Mouse (Mus musculus) embryo, embryonic 11.5 days (tissue): ENCODE data around the gene Nt5c3b.

Experiments used
- DNase-seq: peaks from one replicate; pipeline ENCODE4 v3.0.0-alpha.2; 2012; ENCODE audit warnings: low read depth, low spot score

Gene Nt5c3b

GRCm38 (mm10) chr11:100428612-100429199 lies 12.9 kb downstream of the Nt5c3b start:
- no peak for DNase-seq

DNA sequence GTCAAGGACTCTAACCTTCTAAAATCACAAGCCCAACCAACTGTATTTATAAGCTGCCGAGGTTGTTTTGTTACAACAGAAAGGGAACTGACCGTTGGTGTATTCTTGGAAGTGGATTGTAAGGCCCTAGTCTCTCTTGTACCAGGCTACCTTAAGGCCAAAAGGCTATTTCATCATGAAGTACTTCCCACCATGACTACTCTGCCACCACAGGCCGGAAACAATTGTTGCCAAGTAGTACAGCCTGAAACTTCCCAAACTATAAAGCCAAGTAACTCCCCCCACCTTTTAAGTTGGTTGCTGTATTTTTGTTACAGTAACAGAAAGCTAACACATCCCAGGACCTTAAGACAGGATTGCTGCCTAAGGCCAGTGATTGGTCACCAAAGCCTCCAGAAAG lies 14.8 kb downstream of the Nt5c3b start:
- no peak for DNase-seq

GRCm38 (mm10) chr11:100425851-100426250 lies 15.8 kb downstream of the Nt5c3b start:
- peak; percentile 63 for DNase-seq

DNA sequence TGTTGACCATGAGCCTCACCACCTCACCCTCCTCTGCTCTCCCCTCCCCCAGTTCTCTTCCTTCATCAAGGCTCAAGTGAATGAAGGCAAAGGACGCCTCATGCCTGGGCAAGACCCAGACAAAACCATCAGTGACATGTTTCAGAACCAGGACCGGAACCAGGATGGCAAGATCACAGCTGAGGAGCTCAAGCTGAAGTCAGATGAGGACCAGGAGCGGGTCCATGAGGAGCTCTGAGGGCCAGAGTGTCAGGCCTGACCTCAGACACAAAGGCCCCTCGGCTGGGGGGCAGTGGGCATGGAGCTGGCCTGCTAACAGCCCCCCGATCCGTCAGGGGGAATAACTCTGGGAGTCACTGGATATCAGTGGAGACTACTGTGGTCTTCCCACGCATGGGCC lies 17.8 kb downstream of the Nt5c3b start:
- no peak for DNase-seq

GRCm38 (mm10) chr11:100421537-100421936 lies 20.1 kb downstream of the Nt5c3b start:
- DNase-seq, result no peak

GRCm38 (mm10) chr11:100414914-100415822 lies 26.4 kb downstream of the Nt5c3b start, which contains the start of gene Fkbp10:
Gene Fkbp10, plus strand, starts transcription at chr11:100415697.
- peak; percentile 49 for DNase-seq

DNA sequence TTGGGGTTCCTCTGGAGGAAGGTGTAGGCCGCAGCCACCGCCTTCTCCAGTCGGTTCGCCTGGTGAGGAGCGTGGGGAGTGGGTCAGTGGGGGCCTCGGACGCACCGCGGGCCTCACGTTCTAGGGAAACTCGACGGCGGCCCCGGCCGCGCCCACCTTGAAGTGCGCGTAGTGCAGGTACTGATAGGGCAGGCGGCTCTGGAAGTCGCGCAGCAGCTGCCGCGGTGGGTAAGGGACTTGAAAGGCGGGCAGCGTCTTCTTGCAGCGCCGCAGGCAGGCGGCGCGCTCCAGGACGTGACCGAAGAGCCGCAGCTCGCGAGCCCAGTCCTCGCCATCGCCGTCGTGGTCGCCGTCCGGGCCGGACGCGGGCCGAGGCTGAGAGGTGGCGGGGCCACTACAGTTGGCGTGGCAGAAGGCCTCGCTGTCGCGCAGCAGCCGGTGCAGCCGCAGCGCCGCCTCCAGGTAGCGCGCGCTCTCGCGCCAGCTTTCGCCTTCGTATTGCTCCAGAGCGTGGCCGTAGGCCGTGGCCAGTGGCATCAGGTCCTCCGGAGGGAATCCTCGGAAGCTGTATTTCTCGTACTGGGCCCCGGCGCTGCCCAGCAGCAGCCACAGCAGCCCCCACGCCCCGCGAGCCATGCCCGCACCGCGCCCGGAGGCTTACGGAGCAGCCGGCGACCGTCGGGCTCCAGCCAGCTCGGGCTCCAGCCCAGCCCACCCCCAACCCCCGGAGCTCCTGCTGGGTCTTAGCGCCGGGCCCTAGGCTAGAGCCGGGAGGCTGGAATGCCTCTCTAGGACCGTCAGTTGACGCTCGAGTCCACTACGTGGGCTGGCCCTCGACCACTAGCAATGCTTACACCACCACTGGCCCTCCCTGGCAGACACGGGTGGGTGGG lies 27.3 kb downstream of the Nt5c3b start, which contains the start of gene P3h4:
TSS of gene P3h4 (minus strand) at position 816 of the 893 bp plus-strand sequence.
- peak; percentile 83 for DNase-seq

GRCm38 (mm10) chr11:100413541-100413940 lies 28.1 kb downstream of the Nt5c3b start:
- DNase-seq, result no peak

GRCm38 (mm10) chr11:100411736-100412135 lies 29.9 kb downstream of the Nt5c3b start:
- no peak for DNase-seq

GRCm38 (mm10) chr11:100409686-100410085 lies 31.9 kb downstream of the Nt5c3b start:
- DNase-seq, result no peak

DNA sequence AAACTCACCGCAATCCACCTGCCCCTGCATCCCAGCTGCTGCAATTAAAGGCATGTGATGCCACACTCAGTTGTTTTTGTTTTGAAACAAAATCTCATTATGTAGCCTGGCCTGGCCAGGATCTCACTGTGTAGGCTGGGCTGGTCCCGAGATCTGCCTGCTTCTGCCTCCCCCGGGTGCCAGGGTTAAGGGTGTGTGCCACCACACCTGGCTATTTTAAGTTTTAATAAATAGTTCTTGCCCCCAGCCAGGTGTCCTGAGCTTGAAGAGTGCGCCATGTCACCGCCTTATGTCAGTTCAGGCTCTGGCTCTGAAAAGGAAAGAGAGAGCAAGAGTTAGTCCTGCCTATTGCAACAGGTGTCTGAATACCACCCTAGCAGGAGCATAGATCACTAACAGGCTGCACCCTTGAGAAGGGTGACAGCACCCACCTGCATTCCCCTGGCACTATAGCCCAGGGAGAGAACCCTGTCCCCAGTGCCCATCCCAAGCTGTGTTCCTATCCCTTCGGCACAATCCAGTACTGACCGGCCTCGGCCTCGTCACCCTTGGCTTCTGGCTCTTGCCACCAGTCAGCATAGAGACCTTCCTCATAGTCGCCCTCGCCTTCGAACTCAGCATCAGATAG lies 32.7 kb downstream of the Nt5c3b start:
- DNase-seq, result no peak

DNA sequence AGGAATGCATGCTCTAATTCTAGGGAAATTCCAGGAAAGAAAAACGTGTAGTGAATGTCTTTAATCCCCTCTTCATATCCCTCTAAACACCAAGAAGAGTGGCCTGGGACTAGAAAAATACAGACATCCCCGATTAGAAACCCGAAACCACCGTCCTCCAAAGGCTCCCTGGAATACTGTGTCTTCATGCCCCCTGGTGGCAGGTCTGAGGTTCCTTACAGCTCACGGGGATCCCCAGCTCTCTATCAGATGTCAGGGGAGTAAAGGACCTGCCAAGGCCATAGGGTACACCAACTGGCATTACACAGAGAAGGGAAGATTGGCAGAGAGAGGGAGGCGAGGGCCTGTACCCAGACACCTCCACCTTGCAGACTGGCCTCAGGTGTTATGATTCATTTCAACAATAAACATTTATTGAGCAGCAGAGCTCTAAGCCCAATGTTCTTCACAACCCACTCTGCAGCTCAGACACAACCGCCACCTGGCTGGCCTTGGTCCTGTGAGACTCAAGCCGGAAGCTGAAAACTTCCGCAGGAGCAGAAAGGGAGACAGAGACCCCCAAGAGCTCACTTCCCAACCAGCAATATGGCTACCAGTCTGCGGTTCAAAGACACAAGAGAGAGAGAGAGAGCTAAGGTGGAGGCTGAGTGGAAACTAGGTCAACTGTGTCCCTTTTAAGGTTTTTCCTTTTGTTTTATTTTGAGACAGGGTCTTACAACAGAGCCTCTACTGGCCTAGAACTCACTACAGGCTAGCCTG lies 33.4 kb downstream of the Nt5c3b start:
- no peak for DNase-seq

DNA sequence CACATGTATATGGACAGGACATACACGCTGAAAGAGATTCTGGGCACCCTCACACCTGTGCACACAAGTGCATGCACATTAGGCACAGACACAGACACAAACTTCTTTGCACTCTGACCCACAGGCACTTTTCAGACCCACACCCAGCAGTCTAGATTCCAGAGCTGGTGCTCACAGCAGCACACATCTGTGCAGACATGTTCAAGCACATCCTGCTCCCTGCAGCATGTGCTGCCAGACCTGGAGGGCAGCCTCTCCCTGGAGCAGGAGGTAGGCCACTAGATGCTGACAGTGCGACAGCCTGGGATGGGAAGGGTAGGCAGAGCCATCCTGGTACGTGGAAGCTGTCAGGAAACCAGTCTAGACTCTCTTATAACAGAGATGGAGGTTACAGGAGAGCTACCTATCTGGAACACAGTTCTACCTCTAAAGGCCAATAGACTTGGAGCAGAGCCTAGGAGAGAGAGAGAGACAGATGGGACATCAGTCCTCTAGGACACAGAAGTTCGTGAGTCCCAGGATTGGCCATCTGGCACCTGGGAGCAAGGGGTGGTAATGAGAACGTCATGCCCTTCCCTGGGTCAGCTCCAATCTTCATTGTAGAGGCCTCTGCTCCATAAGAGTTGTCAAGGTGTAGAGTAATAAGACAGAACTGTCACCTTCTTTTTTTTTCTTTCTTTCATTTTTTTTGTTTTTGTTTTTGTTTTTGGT lies 34.5 kb downstream of the Nt5c3b start:
- no peak for DNase-seq

- no peak for DNase-seq
These were observed 35.3 kb downstream of the Nt5c3b start for GRCm38 (mm10) chr11:100406273-100406672.

- no peak for DNase-seq
These were observed 37.0 kb downstream of the Nt5c3b start for GRCm38 (mm10) chr11:100404456-100405074.

GRCm38 (mm10) chr11:100403445-100404134 lies 38.0 kb downstream of the Nt5c3b start:
- DNase-seq, result no peak

DNA sequence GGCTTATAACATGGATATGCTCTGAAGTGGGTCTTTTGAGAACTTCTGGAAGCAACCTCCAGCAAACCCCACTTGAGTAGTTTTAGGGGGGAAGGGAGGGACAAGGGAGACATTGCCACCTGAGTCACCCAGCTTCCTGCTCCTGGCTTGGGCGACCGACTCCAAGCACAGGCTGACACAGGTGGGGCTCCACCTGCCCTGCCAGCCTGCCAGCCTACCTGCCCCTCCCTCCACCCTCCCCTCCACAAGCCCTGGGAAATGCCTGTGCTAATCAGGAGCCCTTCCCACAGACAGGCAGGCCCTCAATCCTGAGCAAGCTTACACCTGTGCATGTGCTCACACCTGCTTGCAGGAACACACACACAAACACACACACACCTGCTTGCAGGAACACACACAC lies 38.9 kb downstream of the Nt5c3b start:
- no peak for DNase-seq

GRCm38 (mm10) chr11:100402240-100402639 lies 39.4 kb downstream of the Nt5c3b start:
- no peak for DNase-seq

DNA sequence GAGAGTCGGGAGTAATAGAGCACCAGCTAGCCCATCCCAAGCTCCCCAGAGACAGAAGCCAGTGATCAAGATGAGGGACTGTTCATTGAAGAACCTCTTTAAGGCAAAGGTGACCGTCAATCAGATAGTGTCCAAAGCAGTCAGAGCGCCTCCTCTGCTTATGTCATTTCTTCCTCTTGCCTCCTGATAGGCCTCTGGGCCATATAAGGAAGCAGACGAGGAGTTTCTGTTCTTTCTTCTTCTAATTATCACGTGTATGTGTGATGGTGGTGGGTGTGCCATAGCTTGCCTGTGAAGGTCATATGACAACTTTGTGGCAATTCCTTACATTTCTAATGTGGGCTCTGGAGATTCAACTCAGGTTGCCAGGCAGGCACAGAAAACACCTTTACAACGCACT lies 40.8 kb downstream of the Nt5c3b start:
- DNase-seq, result no peak
